Mouse (Mus musculus): Measurements from ENCODE around the gene Grb2.

GRCm38 (mm10) chr11:115692800-115693199 lies 15.6 kb downstream of the Grb2 start:
- TF ChIP-seq CTCF (IDR thresholded peaks at IDR 0.05; ENCODE audit: low read depth) (no peak), EP300 (IDR thresholded peaks at IDR 0.05; ENCODE audit: low read depth) (no peak)

All from liver, embryonic 14.5 days (tissue).